Mouse (Mus musculus) granulocyte monocyte progenitor cell, adult 5-6 weeks (primary cell): ENCODE data around the gene Slc25a42. TPM values are rescaled to one million over a fixed set of nuclear protein-coding genes. Genes with fewer than 3 reads are reported as not detected.
"Not testable (repeated sequence)": the region's sequence is repeated elsewhere in the genome, so short reads cannot be mapped to it uniquely, and the experiment has no call there.

Experiments used
- ATAC-seq: replicated peaks from 2 replicates; pipeline ENCODE4 v1.8.0; 2016; ENCODE audit warnings: mild to moderate bottlenecking, moderate TSS enrichment, inconsistent platforms; ENCODE audit not compliant: poor library complexity, severe bottlenecking
- total RNA-seq, 2 experiments: library from RNA; stranded (forward) in 1 of 2; stranded (reverse) in 1 of 2; fragments of 200-712, 200-1000 nt in 1 of 2; fragments of >200 nt in 1 of 2; fragmentation: Nextera tagmentation in 1 of 2; gene quantifications; 2 replicates each; pipeline ENCODE4 v1.2.3; 2014 to 2017

Slc25a42 gene
- total RNA-seq, 2 experiments from 2014 or later = 0.62 to 3.2 TPM

- not testable (repeated sequence) for ATAC-seq
Observed at GRCm38 (mm10) chr8:70216161-70216560, 4.1 kb upstream of the Slc25a42 start.

- ATAC-seq = no peak
Observed at GRCm38 (mm10) chr8:70215092-70215491, 3.0 kb upstream of the Slc25a42 start.

GRCm38 (mm10) chr8:70214411-70214810 is 2.3 kb upstream of the Slc25a42 start:
- no peak for ATAC-seq

- ATAC-seq = no peak
Observed at GRCm38 (mm10) chr8:70211726-70212111, 386 bp downstream of the Slc25a42 start.

- no peak for ATAC-seq
Observed at GRCm38 (mm10) chr8:70211275-70211674, 830 bp downstream of the Slc25a42 start.

GRCm38 (mm10) chr8:70210538-70210937 is 1.6 kb downstream of the Slc25a42 start:
- no peak for ATAC-seq

- no peak for ATAC-seq
Observed at GRCm38 (mm10) chr8:70208130-70208529, 4.0 kb downstream of the Slc25a42 start.

- ATAC-seq = no peak
Observed at GRCm38 (mm10) chr8:70204757-70205156, 7.3 kb downstream of the Slc25a42 start.

GRCm38 (mm10) chr8:70203072-70203471 is 9.0 kb downstream of the Slc25a42 start:
- no peak for ATAC-seq

- no peak for ATAC-seq
Observed at GRCm38 (mm10) chr8:70201417-70201816, 10.7 kb downstream of the Slc25a42 start.

- ATAC-seq = no peak
Observed at GRCm38 (mm10) chr8:70200098-70200681, 11.9 kb downstream of the Slc25a42 start.

- no peak for ATAC-seq
Observed at GRCm38 (mm10) chr8:70197603-70198002, 14.5 kb downstream of the Slc25a42 start.

- ATAC-seq = no peak
Observed at GRCm38 (mm10) chr8:70195762-70196161, 16.3 kb downstream of the Slc25a42 start.

GRCm38 (mm10) chr8:70194191-70194590 is 17.9 kb downstream of the Slc25a42 start:
- ATAC-seq = no peak

- no peak for ATAC-seq
Observed at GRCm38 (mm10) chr8:70193238-70193637, 18.9 kb downstream of the Slc25a42 start.

GRCm38 (mm10) chr8:70188707-70189106 is 23.4 kb downstream of the Slc25a42 start:
- no peak for ATAC-seq

GRCm38 (mm10) chr8:70183194-70183593 is 28.9 kb downstream of the Slc25a42 start:
- ATAC-seq = no peak

GRCm38 (mm10) chr8:70181903-70182252 is 30.2 kb downstream of the Slc25a42 start:
- no peak for ATAC-seq

- no peak for ATAC-seq
Observed at GRCm38 (mm10) chr8:70181212-70181902, 30.7 kb downstream of the Slc25a42 start.

GRCm38 (mm10) chr8:70179082-70179481 is 33.0 kb downstream of the Slc25a42 start:
- no peak; the same call in 1 of the 2 replicates for ATAC-seq

GRCm38 (mm10) chr8:70178231-70178630 is 33.9 kb downstream of the Slc25a42 start:
- no peak for ATAC-seq

- ATAC-seq = no peak
Observed at GRCm38 (mm10) chr8:70174079-70174478, 38.0 kb downstream of the Slc25a42 start.
